Mouse (Mus musculus) small intestine, adult 2 months (tissue): ENCODE data around the gene Atg10.

Experiments used
- CTCF ChIP-seq: fragments of 200-500 bp; IDR thresholded peaks from 2 replicates; pipeline ENCODE4 v1.5.1; 2012; ENCODE audit warnings: low read depth, mild to moderate bottlenecking, control low read depth, inconsistent platforms, low read length, moderate library complexity, mixed read lengths; ENCODE audit not compliant: insufficient replicate concordance, insufficient read length; ENCODE audit errors: extremely low read depth
- POLR2A ChIP-seq: fragments of 200-500 bp; IDR thresholded peaks from 2 replicates; pipeline ENCODE4 v1.6.1; 2012; ENCODE audit warnings: low read depth, mild to moderate bottlenecking, control low read depth, inconsistent platforms, low read length, moderate library complexity

GRCm38 (mm10) chr13:90926938-90927633 is 296.7 kb downstream of the Atg10 start:
- TF ChIP-seq CTCF, result no peak
- no peak for TF ChIP-seq POLR2A
